Mouse (Mus musculus) CD4-positive, CD25-positive, alpha-beta regulatory T cell, adult 4 months (primary cell): ENCODE data around the gene 1700086D15Rik. TPM values are rescaled to one million over a fixed set of nuclear protein-coding genes. Genes with fewer than 3 reads are reported as not detected.

Source experiments
- ATAC-seq: one replicate; pipeline ENCODE4 v1.8.0; 2017
- polyA plus RNA-seq, 2 experiments: library from polyadenylated mRNA; unstranded; fragments of 100-300 nt; shearing (Covaris generic); gene quantifications; one replicate each; pipeline ENCODE4 v1.2.1; 2017

1700086D15Rik gene
- not detected for polyA plus RNA-seq

DNA sequence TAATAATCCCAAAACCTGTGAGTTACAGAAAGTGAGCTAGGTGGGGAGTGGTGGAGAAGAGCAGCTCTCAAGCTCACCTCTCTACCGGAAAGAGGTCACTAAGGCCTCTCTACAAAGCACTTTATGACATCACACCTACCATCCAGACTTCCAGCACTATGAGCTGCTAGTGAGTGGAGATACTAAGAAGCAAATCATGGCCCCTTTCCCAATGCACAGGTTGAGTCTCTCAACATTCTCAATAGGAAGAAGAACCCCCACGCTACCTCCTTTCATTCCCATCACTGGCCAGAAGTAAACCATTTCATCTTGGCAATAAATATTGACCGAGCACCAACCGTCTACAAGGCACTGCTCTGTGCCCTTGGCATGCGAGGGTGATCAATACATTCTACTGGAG is at the start of gene 1700086D15Rik:
1700086D15Rik (minus strand) TSS at position 101 of the 400 bp plus-strand sequence.
- ATAC-seq: no peak

- no peak for ATAC-seq
Observed at GRCm38 (mm10) chr11:65209441-65209840, 49.8 kb upstream of the 1700086D15Rik start.

DNA sequence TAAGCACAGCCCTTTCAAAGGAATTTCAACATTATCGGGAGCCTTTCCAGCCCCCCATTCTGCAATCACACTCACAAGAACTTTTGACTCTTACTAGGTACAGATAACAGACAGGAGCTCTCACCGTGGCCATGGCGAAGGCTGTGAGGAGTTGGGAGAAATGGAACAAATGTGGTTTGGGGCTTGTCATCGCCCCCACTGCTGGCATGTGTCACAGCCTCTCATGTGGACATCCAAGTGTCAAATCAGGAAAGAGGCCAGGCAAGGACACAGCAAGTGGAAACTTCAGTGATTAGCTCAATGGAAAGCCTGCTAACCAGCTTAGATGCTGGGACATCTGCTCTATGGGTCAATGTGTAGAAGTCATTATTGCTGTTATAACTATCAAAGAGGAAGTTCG is 45.6 kb upstream of the 1700086D15Rik start:
- no peak for ATAC-seq

- no peak for ATAC-seq
Observed at GRCm38 (mm10) chr11:65204651-65205050, 45.0 kb upstream of the 1700086D15Rik start.

DNA sequence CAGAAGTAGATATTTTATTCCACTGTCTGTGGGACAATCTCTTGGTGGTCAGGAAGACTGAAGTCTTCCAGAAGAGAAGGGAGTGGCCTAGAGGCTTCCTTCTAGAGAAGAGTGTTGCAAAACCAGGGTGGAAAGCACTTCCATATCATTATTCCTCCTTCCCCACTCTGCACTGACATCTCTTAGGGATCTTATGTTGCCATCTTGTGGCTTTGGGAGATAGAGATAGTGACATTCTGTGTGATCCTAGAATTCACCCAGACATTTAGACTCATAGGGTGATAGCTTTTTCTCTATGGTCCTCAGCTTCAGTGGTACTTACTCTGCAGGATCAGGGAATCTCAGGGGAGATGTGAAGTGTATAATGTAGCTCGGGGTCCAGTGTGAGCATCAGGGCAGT is 43.3 kb upstream of the 1700086D15Rik start:
- no peak for ATAC-seq

- no peak for ATAC-seq
Observed at GRCm38 (mm10) chr11:65202236-65202635, 42.5 kb upstream of the 1700086D15Rik start.

- no peak for ATAC-seq
Observed at GRCm38 (mm10) chr11:65198026-65198425, 38.3 kb upstream of the 1700086D15Rik start.

DNA sequence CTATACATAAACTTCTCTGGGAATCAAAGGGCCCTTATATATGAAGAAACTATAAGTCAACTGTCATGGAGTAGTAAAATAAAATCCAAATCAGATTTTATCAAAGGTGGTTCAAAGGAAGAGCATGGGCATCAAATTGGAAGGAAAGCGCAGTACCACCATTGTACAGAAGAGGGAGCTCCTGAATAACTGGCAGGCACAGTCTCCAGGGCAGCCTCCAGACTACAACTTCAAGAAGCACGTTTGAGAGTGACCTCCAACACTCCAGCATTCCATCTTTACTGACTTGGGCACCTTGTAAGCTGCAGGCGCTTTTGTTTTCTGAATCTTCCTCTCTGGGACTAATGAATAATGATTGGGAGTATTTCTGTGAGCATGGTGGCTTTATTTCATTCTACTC is 37.6 kb upstream of the 1700086D15Rik start:
- ATAC-seq: no peak

GRCm38 (mm10) chr11:65186974-65187373 is 27.3 kb upstream of the 1700086D15Rik start:
- ATAC-seq: no peak

DNA sequence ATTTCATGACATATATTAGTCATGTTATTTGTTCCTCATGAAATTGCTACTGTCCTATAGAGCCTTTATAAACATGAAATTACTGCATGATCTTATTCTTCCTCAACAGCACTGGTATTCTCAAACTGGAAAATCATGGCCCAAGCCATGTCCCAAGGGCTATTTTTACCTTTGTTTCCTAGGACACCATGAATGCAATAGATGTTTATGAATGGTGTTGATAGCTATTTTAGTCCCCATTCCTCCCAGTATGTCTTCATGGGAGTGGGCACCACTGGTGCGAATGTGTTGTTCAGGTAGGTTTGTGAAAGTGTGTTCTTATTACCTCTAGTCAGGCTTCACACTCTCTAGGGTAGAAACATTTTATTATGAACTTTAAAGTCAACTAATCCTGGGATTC is 25.4 kb upstream of the 1700086D15Rik start:
- no peak for ATAC-seq

- ATAC-seq: no peak
Observed at GRCm38 (mm10) chr11:65170121-65170750, 10.5 kb upstream of the 1700086D15Rik start.

GRCm38 (mm10) chr11:65162767-65163120 is 3.1 kb upstream of the 1700086D15Rik start, which contains the start of gene Arhgap44:
Gene Arhgap44 (minus strand): TSS chr11:65162961.
- no peak for ATAC-seq

DNA sequence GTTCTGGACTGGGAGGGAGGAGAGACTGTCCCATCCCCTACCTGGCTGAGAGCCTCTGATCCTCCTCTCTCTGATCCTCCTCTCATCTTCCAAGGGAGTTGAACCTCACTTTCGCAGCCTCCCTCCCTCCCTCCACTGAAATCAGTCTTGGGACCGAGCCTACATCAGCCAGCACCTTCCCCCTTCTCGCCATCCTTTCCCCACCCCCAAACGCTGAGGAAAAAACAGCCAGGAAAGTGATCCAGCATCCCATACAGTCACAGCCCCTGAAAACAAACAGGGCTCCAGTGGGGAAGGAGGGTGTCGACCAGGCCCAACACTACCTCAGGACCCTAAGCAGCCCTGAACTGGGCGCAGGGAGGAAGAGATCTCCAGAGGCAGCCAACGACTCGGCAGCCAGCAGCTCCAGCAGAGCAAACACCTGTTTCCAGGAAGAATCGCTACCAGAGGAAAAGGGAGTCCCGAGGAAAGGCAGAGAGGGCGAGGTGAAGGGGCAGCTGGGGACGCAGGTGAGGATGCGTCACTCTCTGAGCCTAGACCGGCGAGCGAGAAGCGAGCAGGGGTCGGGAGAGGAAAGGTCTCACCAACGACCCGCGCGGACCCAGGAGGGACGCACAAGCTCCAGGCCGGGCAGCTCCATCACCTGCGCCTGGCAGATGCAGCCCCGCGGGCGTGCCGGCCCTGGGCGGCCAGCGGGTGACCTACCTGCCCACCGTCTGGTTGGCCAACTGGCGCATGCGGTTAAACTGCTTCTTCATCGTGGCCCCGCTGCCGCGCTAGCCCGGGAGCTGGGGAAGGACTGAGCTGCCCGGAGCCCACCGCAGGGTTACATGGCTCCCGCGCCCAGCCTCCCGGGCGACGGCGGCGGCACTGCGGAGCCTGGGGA is 2.4 kb upstream of the 1700086D15Rik start:
- ATAC-seq: no peak

- ATAC-seq: no peak
Observed at GRCm38 (mm10) chr11:65160991-65161880, 1.5 kb upstream of the 1700086D15Rik start.

- ATAC-seq: no peak
Observed at GRCm38 (mm10) chr11:65158658-65158990, 1.1 kb downstream of the 1700086D15Rik start.

DNA sequence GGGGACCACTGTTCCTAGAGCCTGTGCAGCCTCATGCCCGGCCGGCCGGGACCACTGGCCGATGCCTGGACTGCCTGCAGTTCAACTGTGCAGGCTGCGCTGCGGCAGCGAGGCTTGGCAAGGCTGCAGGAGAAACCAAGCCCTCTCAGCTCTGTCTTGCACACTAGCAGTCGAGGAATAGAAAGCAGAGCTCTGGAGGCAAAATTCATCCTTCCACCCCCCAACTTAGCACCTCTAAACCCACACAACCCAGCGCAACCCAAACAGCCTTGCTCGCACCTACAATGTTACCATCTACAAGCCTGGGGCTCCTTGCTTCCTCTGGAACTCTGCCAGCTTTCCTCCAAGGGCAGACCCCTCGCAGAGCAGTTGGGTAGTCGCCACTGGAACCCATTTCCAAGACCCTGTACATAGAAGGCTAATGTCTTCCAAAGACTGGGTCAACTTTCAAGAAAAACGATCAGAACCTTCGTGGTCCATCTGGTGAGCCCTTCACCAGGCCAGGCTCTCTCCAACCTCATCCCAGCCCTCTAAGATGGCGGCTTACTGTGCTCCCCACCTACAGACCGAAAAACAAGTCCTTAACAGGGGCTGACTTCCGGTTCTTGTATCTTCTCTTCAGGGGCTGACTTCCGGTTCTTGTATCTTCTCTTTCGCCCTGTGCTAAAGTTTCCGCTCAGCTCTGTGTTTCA is 1.6 kb downstream of the 1700086D15Rik start:
- no peak for ATAC-seq

DNA sequence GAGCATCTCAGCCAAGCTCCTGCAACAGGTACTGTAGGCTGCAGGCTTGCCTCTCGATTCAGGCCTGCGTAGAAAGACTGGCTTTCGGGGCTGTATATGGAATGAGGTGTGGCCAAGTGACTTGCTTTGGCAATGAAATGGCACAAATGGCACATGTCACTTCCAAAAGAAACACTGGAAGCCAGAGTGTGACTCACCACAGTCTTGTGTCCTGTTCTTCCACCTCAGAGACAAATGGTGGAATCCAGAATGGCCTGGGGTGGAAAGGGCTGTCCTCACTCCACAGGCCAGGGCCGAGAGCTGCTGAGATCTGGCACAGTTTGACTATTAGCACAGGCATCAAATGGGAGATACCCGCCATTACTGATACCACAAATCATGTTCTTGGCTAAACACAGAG is 6.7 kb downstream of the 1700086D15Rik start:
- no peak for ATAC-seq

GRCm38 (mm10) chr11:65148441-65148840 is 11.2 kb downstream of the 1700086D15Rik start:
- no peak for ATAC-seq

GRCm38 (mm10) chr11:65142838-65143417 is 16.8 kb downstream of the 1700086D15Rik start:
- ATAC-seq: no peak

- no peak for ATAC-seq
Observed at GRCm38 (mm10) chr11:65139030-65139429, 20.7 kb downstream of the 1700086D15Rik start.

- no peak for ATAC-seq
Observed at GRCm38 (mm10) chr11:65137145-65137652, 22.5 kb downstream of the 1700086D15Rik start.

- ATAC-seq: no peak
Observed at GRCm38 (mm10) chr11:65135251-65135739, 24.4 kb downstream of the 1700086D15Rik start.
